Mouse (Mus musculus) heart, adult 18-20 months (tissue): ENCODE data around the gene Pdzk1. TPM values are rescaled to one million over a fixed set of nuclear protein-coding genes. Genes with fewer than 3 reads are reported as not detected.

Source experiments
- DNase-seq, 2 experiments: peaks; one replicate each; pipeline ENCODE4 v3.0.0; 2021 to 2022; ENCODE audit warnings: mixed read lengths in 1 of 2
- total RNA-seq, 2 experiments: library from RNA; stranded (reverse); gene quantifications; 2 replicates each; pipeline ENCODE4 v1.2.3; 2021

The Pdzk1 gene
- total RNA-seq, 2 experiments from 2014 or later: not detected

GRCm38 (mm10) chr3:96836414-96836813, 7.3 kb downstream of the Pdzk1 start:
- DNase-seq: no peak

GRCm38 (mm10) chr3:96838996-96839645, 10.0 kb downstream of the Pdzk1 start:
- DNase-seq: no peak

GRCm38 (mm10) chr3:96845191-96845590, 16.1 kb downstream of the Pdzk1 start:
- DNase-seq: no peak

- no peak for DNase-seq
These were observed 16.7 kb downstream of the Pdzk1 start for GRCm38 (mm10) chr3:96845806-96846205.

GRCm38 (mm10) chr3:96846985-96847384, 17.9 kb downstream of the Pdzk1 start:
- DNase-seq: no peak

GRCm38 (mm10) chr3:96847661-96848060, 18.6 kb downstream of the Pdzk1 start:
- DNase-seq: no peak

GRCm38 (mm10) chr3:96848470-96848869, 19.4 kb downstream of the Pdzk1 start:
- DNase-seq: no peak

- no peak for DNase-seq
These were observed 20.2 kb downstream of the Pdzk1 start for GRCm38 (mm10) chr3:96849168-96849727.

GRCm38 (mm10) chr3:96852561-96852960, 23.5 kb downstream of the Pdzk1 start:
- no peak for DNase-seq

- DNase-seq: no peak
These were observed 25.3 kb downstream of the Pdzk1 start for GRCm38 (mm10) chr3:96854376-96854775.

GRCm38 (mm10) chr3:96855833-96856232, 26.7 kb downstream of the Pdzk1 start:
- no peak for DNase-seq

- no peak for DNase-seq
These were observed 31.4 kb downstream of the Pdzk1 start for GRCm38 (mm10) chr3:96860498-96860897.

GRCm38 (mm10) chr3:96867863-96868262, 38.8 kb downstream of the Pdzk1 start:
- no peak for DNase-seq

GRCm38 (mm10) chr3:96868566-96868965, 39.5 kb downstream of the Pdzk1 start:
- no peak for DNase-seq

GRCm38 (mm10) chr3:96869091-96869490, 40.0 kb downstream of the Pdzk1 start:
- no peak for DNase-seq

GRCm38 (mm10) chr3:96870270-96870669, 41.2 kb downstream of the Pdzk1 start:
- no peak for DNase-seq

GRCm38 (mm10) chr3:96871070-96871469, 42.0 kb downstream of the Pdzk1 start:
- no peak for DNase-seq

- DNase-seq: no peak
These were observed 43.4 kb downstream of the Pdzk1 start for GRCm38 (mm10) chr3:96872501-96872900.

GRCm38 (mm10) chr3:96874808-96875571, 45.9 kb downstream of the Pdzk1 start:
- no peak for DNase-seq

GRCm38 (mm10) chr3:96879536-96879935, 50.5 kb downstream of the Pdzk1 start:
- no peak for DNase-seq

GRCm38 (mm10) chr3:96880385-96880784, 51.3 kb downstream of the Pdzk1 start:
- no peak for DNase-seq

- no peak for DNase-seq
These were observed 52.5 kb downstream of the Pdzk1 start for GRCm38 (mm10) chr3:96881557-96881956.

GRCm38 (mm10) chr3:96882061-96882849, 53.2 kb downstream of the Pdzk1 start:
- no peak for DNase-seq
